Mouse (Mus musculus) embryonic facial prominence, embryonic 10.5 days (tissue): ENCODE data around the gene Olfr312. TPM values are rescaled to one million over a fixed set of nuclear protein-coding genes. Genes with fewer than 3 reads are reported as not detected.

Experiments used
- DNase-seq: peaks from one replicate; pipeline ENCODE4 v3.0.0-alpha.2; 2017; ENCODE audit warnings: low spot score
- H3K27ac ChIP-seq: fragments of 300-500 bp; sonication (generic); replicated peaks from 2 replicates; pipeline ENCODE4 v1.5.1; 2016; ENCODE audit warnings: mild to moderate bottlenecking
- H3K27me3 ChIP-seq: fragments of 300-500 bp; sonication (generic); replicated peaks from 2 replicates; pipeline ENCODE4 v1.6.1; 2016; ENCODE audit warnings: low read depth, mild to moderate bottlenecking; ENCODE audit not compliant: poor library complexity, severe bottlenecking
- H3K36me3 ChIP-seq: fragments of 300-500 bp; sonication (generic); replicated peaks from 2 replicates; pipeline ENCODE4 v1.6.1; 2016; ENCODE audit warnings: mild to moderate bottlenecking, moderate library complexity
- H3K4me1 ChIP-seq: fragments of 300-500 bp; sonication (generic); 2 replicates; pipeline ENCODE4 v1.6.1; 2016
- H3K4me3 ChIP-seq: fragments of 300-500 bp; sonication (generic); 2 replicates; pipeline ENCODE4 v1.5.1; 2016; ENCODE audit warnings: mild to moderate bottlenecking, moderate library complexity
- H3K9me3 ChIP-seq: fragments of 300-500 bp; sonication (generic); 2 replicates; pipeline ENCODE4 v1.6.1; 2016; ENCODE audit warnings: mild to moderate bottlenecking
- WGBS: fragments of 180-500 bp; shearing (Covaris S2); methylation state at CpG from one replicate; pipeline ENCODE4 v1.1.7; 2016; 5-methylcytosine and 5-hydroxymethylcytosine counted together
- polyA plus RNA-seq: library from polyadenylated mRNA; unstranded; fragments of >200 nt; fragmentation: Nextera tagmentation; extraction: Ambion mirVana; gene quantifications from 2 replicates; pipeline ENCODE4 v1.2.1, GENCODE M21; 2016

Gene Olfr312
- polyA plus RNA-seq, 1 experiment from 2014 or later: not detected

- no peaks in the 10 kb centered on the region for H3K27me3 ChIP-seq
- H3K27ac ChIP-seq: no peak overlapping the region
- H3K9me3 ChIP-seq: no peaks in the 10 kb centered on the region
- DNase-seq: no peak
- H3K36me3 ChIP-seq: peaks cover 32% of the 10 kb centered on the region
- peaks cover 13% of the 10 kb centered on the region for H3K4me1 ChIP-seq
- WGBS: 91% methylated on average over 4 of the region's 4 CpGs
- H3K4me3 ChIP-seq: no peak overlapping the region
Measured at GRCm38 (mm10) chr11:58870961-58871360, 41.9 kb downstream of the Olfr312 start.

DNA sequence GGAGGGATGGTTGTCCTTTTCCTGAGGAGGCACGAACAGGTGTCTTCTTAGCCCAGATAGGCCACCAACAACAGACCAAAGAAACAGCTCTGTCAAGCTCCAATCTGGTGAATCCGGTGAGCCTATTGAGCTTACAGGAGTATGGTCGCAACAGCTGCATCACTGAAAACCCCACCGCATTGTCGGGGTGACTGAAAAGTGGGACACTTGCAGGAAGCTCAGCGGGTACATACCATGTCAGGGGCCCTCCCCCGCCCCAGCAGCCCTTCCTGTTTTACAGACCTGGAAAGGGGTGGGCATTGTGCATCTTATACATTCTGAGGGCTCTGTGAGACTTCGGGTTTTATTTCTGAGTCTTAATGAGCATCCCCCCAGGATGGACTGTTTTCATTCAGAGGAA, 54.7 kb downstream of the Olfr312 start:
- H3K4me3 ChIP-seq: no peak overlapping the region
- no peak overlapping the region for H3K27ac ChIP-seq
- H3K27me3 ChIP-seq: no peaks in the 10 kb centered on the region
- H3K36me3 ChIP-seq: peaks cover 48% of the 10 kb centered on the region
- DNase-seq: no peak
- H3K9me3 ChIP-seq: no peaks in the 10 kb centered on the region
- no peaks in the 10 kb centered on the region for H3K4me1 ChIP-seq
- whole genome bisulfite sequencing: 88% methylated on average over 8 of the region's 8 CpGs

Other genes starting within 250 kb of the Olfr312 start
- not detected in 2 replicates for gene Olfr324, start 234.1 kb upstream of the Olfr312 start, polyA plus RNA-seq
- not detected in 2 replicates for gene 2210407C18Rik, start 213.2 kb upstream of the Olfr312 start, polyA plus RNA-seq
- not detected in 2 replicates for gene Olfr323, start 198.7 kb upstream of the Olfr312 start, polyA plus RNA-seq
- gene Trim58, start 188.8 kb upstream of the Olfr312 start, polyA plus RNA-seq: 0.54 and 0.62 TPM in 2 replicates
- 0.05 TPM in 1 of 2 replicates, not detected in the other for gene Olfr322, start 170.5 kb upstream of the Olfr312 start, polyA plus RNA-seq
- gene Olfr320, start 148.1 kb upstream of the Olfr312 start, polyA plus RNA-seq: not detected in 2 replicates
- gene Olfr319, start 130.1 kb upstream of the Olfr312 start, polyA plus RNA-seq: not detected in 2 replicates
- gene Olfr318, start 105.2 kb upstream of the Olfr312 start, polyA plus RNA-seq: not detected in 2 replicates
- gene Olfr317, start 90.0 kb upstream of the Olfr312 start, polyA plus RNA-seq: not detected in 2 replicates
- not detected in 2 replicates for gene Olfr316, start 76.5 kb upstream of the Olfr312 start, polyA plus RNA-seq
- not detected in 2 replicates for gene Olfr315, start 56.0 kb upstream of the Olfr312 start, polyA plus RNA-seq
- not detected in 2 replicates for gene Olfr314, start 46.3 kb upstream of the Olfr312 start, polyA plus RNA-seq
- gene Fam183b, start 27.3 kb upstream of the Olfr312 start, polyA plus RNA-seq: 1.4 and 1.6 TPM in 2 replicates
- not detected in 2 replicates for gene Olfr313, start 14.2 kb upstream of the Olfr312 start, polyA plus RNA-seq
- not detected in 2 replicates for gene Olfr311, start 10.0 kb downstream of the Olfr312 start, polyA plus RNA-seq
- gene Gm12258, start 17.9 kb downstream of the Olfr312 start, polyA plus RNA-seq: 8.7 and 9.1 TPM in 2 replicates
- gene 2810021J22Rik, start 38.0 kb downstream of the Olfr312 start, polyA plus RNA-seq: 10.6 and 10.8 TPM in 2 replicates
- 5.7 and 6.3 TPM in 2 replicates for gene Zfp39, start 75.0 kb downstream of the Olfr312 start, polyA plus RNA-seq
- not detected in 2 replicates for gene Btnl10, start 88.7 kb downstream of the Olfr312 start, polyA plus RNA-seq
- 255 and 258 TPM in 2 replicates for gene Rnf187, start 109.7 kb downstream of the Olfr312 start, polyA plus RNA-seq
- gene Hist3h2ba, start 119.7 kb downstream of the Olfr312 start, polyA plus RNA-seq: 23.0 and 25.0 TPM in 2 replicates
- 17.8 and 19.0 TPM in 2 replicates for gene Hist3h2a, start 125.4 kb downstream of the Olfr312 start, polyA plus RNA-seq
- 0.19 and 0.40 TPM in 2 replicates for gene Trim17, start 125.4 kb downstream of the Olfr312 start, polyA plus RNA-seq
- 19.0 and 19.1 TPM in 2 replicates for gene Trim11, start 148.9 kb downstream of the Olfr312 start, polyA plus RNA-seq